Mouse (Mus musculus) bone marrow macrophage, adult 2 months (primary cell): Measurements from ENCODE around the gene Fbxo41. TPM values are rescaled to one million over a fixed set of nuclear protein-coding genes. Genes with fewer than 3 reads are reported as not detected.
"Not testable (repeated sequence)": the region's sequence is repeated elsewhere in the genome, so short reads cannot be mapped to it uniquely, and the experiment has no call there.

ENCODE experiments used
- H3K27ac ChIP-seq: 2 replicates; pipeline ENCODE4 v1.5.1; 2012; ENCODE audit warnings: low read depth, low read length; ENCODE audit not compliant: insufficient read depth
- H3K4me1 ChIP-seq: 2 replicates; pipeline ENCODE4 v1.6.1; 2012; ENCODE audit warnings: low read length; ENCODE audit not compliant: control insufficient read depth, insufficient read depth
- H3K4me3 ChIP-seq: 2 replicates; pipeline ENCODE4 v1.5.1; 2012; ENCODE audit warnings: mild to moderate bottlenecking, low read length, moderate library complexity; ENCODE audit not compliant: insufficient read depth
- CTCF ChIP-seq: IDR thresholded peaks from 2 replicates; pipeline ENCODE4 v1.5.1; 2012; ENCODE audit warnings: low read depth, mild to moderate bottlenecking, low read length, moderate library complexity
- POLR2A ChIP-seq: IDR thresholded peaks from 2 replicates; pipeline ENCODE4 v1.6.1; 2012; ENCODE audit warnings: mild to moderate bottlenecking, low read depth, low read length, borderline replicate concordance
- polyA plus RNA-seq: library from polyadenylated mRNA; stranded (reverse); fragments of >200 nt; gene quantifications from 2 replicates; pipeline ENCODE4 v1.2.4, GENCODE M21; 2012; ENCODE audit not compliant: missing spikeins, insufficient read depth, insufficient read length

The Fbxo41 gene
- polyA plus RNA-seq, 1 experiment, result not detected

GRCm38 (mm10) chr6:85450697-85451663, 51.8 kb downstream of the Fbxo41 start, which contains the start of gene Cct7:
Gene Cct7 (plus strand): TSS chr6:85451514.
- peak within 1 kb of the TSS; percentile 90 for H3K27ac ChIP-seq
- H3K4me1 ChIP-seq, result peaks cover 14% of the 10 kb centered on the region; the same call in 1 of the 2 replicates
- H3K4me3 ChIP-seq, result peak within 1 kb of the TSS; percentile 99
- TF ChIP-seq POLR2A (no peak), CTCF (no peak)

DNA sequence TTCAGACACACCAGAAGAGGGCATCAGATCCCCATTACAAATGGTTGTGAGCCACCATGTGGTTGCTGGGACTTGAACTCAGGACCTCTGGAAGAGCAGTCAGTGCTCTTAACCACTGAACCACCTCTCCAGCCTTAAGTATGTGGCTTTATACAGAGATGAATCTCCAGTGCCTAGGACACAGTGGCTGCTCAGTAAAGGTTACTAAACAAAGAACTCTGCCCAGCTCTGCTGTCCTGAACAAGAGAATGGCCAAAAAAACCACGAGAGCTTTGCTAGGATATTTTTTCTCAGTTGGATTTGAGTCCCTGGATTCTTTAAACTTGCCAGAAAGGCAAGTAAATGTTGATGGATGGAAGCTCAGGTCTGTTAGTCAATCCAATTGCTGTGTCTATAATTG, 52.7 kb downstream of the Fbxo41 start:
- H3K27ac ChIP-seq, result not testable (repeated sequence)
- peaks cover 12% of the 10 kb centered on the region; the same call in 1 of the 2 replicates for H3K4me1 ChIP-seq
- peak overlapping the region; percentile 99 for H3K4me3 ChIP-seq

- no peak for TF ChIP-seq POLR2A
Observed at GRCm38 (mm10) chr6:85447351-85447750, 55.4 kb downstream of the Fbxo41 start.

GRCm38 (mm10) chr6:85445286-85445685, 57.5 kb downstream of the Fbxo41 start:
- Histone ChIP-seq H3K4me1 (no peaks in the 10 kb centered on the region), H3K27ac (no peak overlapping the region), H3K4me3 (no peak overlapping the region)
- no peak for TF ChIP-seq CTCF
- TF ChIP-seq POLR2A, result no peak

More at GRCm38 (mm10) chr6:85447351-85447750, 55.4 kb downstream of the Fbxo41 start:
- no peak overlapping the region for H3K27ac ChIP-seq
- no peak overlapping the region for H3K4me3 ChIP-seq
- no peaks in the 10 kb centered on the region for H3K4me1 ChIP-seq

- H3K27ac ChIP-seq, result no peak overlapping the region
- H3K4me3 ChIP-seq, result no peak overlapping the region
- no peak for TF ChIP-seq POLR2A
- no peak for TF ChIP-seq CTCF
- no peaks in the 10 kb centered on the region for H3K4me1 ChIP-seq
Observed at GRCm38 (mm10) chr6:85444266-85444965, 58.4 kb downstream of the Fbxo41 start.

DNA sequence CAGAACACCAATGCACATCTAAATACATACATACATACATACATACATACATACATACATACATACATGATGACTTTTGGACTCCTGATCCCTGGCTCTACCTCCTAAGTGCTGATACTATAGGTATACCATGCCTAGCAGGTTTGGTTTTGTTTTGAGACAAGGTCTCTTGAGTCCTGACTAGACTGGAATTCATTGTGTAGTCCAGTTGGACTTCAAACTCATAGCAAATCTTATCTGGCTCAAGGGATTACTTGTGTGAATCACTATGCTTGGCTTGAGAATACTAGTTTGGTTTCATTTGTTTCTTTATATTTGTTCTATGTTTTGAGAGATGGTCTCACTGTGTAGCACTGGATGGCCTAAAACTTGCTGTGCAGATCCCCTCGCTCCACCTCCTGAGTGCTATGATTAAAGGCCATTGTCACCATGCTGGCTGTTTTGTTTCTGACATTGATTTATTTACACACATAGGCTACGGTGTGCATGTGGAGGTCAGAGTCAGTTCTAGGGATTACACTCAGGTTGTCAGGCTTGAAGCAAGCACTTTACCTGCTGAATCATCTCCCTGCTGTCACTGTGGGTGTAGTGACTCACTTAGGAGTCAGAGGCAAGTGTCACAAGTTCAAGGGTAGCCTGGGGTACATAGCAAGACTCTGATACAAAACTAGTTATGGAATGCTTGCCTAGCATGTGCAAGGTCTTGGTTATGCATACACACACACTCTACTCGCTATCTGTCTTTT, 59.1 kb downstream of the Fbxo41 start:
- Histone ChIP-seq H3K4me1 (no peaks in the 10 kb centered on the region), H3K27ac (no peak overlapping the region), H3K4me3 (no peak overlapping the region)
- no peak for TF ChIP-seq CTCF
- TF ChIP-seq POLR2A, result no peak

- Histone ChIP-seq H3K4me1 (peaks cover 10% of the 10 kb centered on the region), H3K27ac (no peak overlapping the region), H3K4me3 (no peak overlapping the region)
- TF ChIP-seq POLR2A (no peak), CTCF (no peak)
Observed at GRCm38 (mm10) chr6:85441142-85441541, 61.7 kb downstream of the Fbxo41 start.

- Histone ChIP-seq H3K27ac (no peak overlapping the region), H3K4me1 (peaks cover 37% of the 10 kb centered on the region), H3K4me3 (no peak overlapping the region)
- no peak for TF ChIP-seq CTCF
- no peak for TF ChIP-seq POLR2A
Observed at GRCm38 (mm10) chr6:85436631-85437030, 66.2 kb downstream of the Fbxo41 start.

DNA sequence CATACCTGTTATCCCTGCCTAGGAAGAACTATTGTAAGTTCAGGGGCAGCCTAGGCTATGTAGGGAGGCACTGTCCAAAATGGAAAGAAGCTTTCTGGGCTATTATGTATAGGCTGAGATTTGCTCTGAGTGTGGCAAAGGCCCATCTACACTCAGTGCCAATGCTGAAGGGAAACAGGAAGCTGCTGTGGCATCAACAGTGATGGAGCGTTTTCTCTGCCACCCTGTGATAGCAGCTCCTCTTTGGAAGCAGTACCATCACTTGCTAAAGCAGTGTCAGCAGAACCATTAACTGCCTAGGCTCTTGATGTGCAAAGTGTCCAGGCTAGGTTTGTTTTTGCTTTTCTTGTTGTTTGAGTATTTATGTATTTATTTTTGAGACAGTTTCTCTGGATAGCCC, 66.6 kb downstream of the Fbxo41 start:
- TF ChIP-seq POLR2A, result no peak
- no peak for TF ChIP-seq CTCF
- Histone ChIP-seq H3K4me3 (no peak overlapping the region), H3K4me1 (peaks cover 41% of the 10 kb centered on the region), H3K27ac (peak overlapping the region; percentile 21; the same call in 1 of the 2 replicates)
